Mouse (Mus musculus) limb, embryonic 14.5 days (tissue): ENCODE results near the gene Fam196b. TPM values are rescaled to one million over a fixed set of nuclear protein-coding genes. Genes with fewer than 3 reads are reported as not detected.

ENCODE experiments used
- ATAC-seq: fragments of 200-750 bp; cut with Nextera tagmentation; 2 replicates; pipeline ENCODE4 v1.8.0; 2017; ENCODE audit warnings: low read depth, moderate number of reproducible peaks, moderate TSS enrichment; ENCODE audit not compliant: low FRiP score
- DNase-seq: peaks from one replicate; pipeline ENCODE4 v3.0.0-alpha.2; 2015; ENCODE audit warnings: low spot score
- H3K27ac ChIP-seq: fragments of 300-500 bp; sonication (generic); replicated peaks from 2 replicates; pipeline ENCODE4 v1.5.1; 2014; ENCODE audit warnings: low read depth, mild to moderate bottlenecking, low read length, moderate library complexity, mixed read lengths
- H3K27me3 ChIP-seq: fragments of 300-500 bp; sonication (generic); 2 replicates; pipeline ENCODE4 v1.6.1; 2014; ENCODE audit warnings: low read length, mixed read lengths; ENCODE audit not compliant: control insufficient read depth, insufficient read depth
- H3K36me3 ChIP-seq: fragments of 300-500 bp; sonication (generic); 2 replicates; pipeline ENCODE4 v1.6.1; 2014; ENCODE audit warnings: mild to moderate bottlenecking, low read length, moderate library complexity, mixed read lengths; ENCODE audit not compliant: control insufficient read depth, insufficient read depth
- H3K4me1 ChIP-seq: fragments of 300-500 bp; sonication (generic); 2 replicates; pipeline ENCODE4 v1.6.1; 2014; ENCODE audit warnings: antibody characterized with exemption, low read length, mixed read lengths; ENCODE audit not compliant: control insufficient read depth, insufficient read depth
- H3K4me2 ChIP-seq: fragments of 300-500 bp; sonication (generic); replicated peaks from 2 replicates; pipeline ENCODE4 v1.6.1; 2014; ENCODE audit warnings: low read depth, mild to moderate bottlenecking, low read length, moderate library complexity; ENCODE audit not compliant: severe bottlenecking
- H3K4me3 ChIP-seq: fragments of 300-500 bp; sonication (generic); replicated peaks from 2 replicates; pipeline ENCODE4 v1.5.1; 2014; ENCODE audit warnings: low read length
- H3K9ac ChIP-seq: fragments of 300-500 bp; sonication (generic); 2 replicates; pipeline ENCODE4 v1.6.1; 2014; ENCODE audit warnings: mild to moderate bottlenecking, low read depth, low read length, moderate library complexity; ENCODE audit not compliant: severe bottlenecking
- H3K9me3 ChIP-seq: fragments of 300-500 bp; sonication (generic); 2 replicates; pipeline ENCODE4 v1.6.1; 2016; ENCODE audit warnings: low read length; ENCODE audit not compliant: control insufficient read depth
- POLR2A ChIP-seq: fragments of 200-500 bp; IDR thresholded peaks from 2 replicates; pipeline ENCODE4 v1.8.0; 2012; ENCODE audit warnings: inconsistent platforms, mild to moderate bottlenecking, moderate library complexity, borderline replicate concordance; ENCODE audit not compliant: insufficient read depth, insufficient read length; ENCODE audit errors: extremely low read depth
- WGBS: fragments of 180-500 bp; shearing (Covaris S2); extraction: QIAGEN DNeasy Blood & Tissue Kit; methylation state at CpG from one replicate; pipeline ENCODE4 v1.1.7; 2014; 5-methylcytosine and 5-hydroxymethylcytosine counted together
- polyA plus RNA-seq, 2 experiments: library from polyadenylated mRNA; depleted of rRNA in 1 of 2; stranded (reverse) in 1 of 2; unstranded in 1 of 2; fragments of >200 nt; fragmentation: Nextera tagmentation in 1 of 2; extraction: Ambion mirVana in 1 of 2; gene quantifications; 2 replicates each; pipeline versions ENCODE4 v1.2.1 to v1.2.3; 2012 to 2014

Gene Fam196b
- polyA plus RNA-seq, 2 experiments: 1.1 to 2.2 TPM

DNA sequence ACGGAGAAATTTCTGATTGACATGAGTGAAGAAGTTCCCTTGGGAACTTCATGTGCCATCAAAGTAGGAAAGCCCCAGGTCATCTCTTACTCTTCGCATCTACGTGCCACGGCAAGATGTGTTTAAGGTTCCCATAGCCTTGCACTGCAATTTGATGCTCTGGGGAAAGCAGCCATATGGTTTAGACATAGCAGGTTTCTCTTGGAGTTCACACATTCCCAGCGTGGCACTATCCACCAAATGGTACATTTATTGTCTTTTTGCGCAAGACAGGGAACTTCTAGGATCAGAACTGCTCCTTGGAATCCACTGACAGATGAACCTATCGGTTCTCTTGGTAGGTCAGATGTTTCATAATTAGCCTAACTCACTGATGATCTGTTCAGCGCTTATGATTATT, 86.7 kb downstream of the Fam196b start:
- Histone ChIP-seq H3K36me3 (no peaks in the 10 kb centered on the region), H3K9ac (no peak overlapping the region), H3K27ac (no peak overlapping the region), H3K9me3 (no peaks in the 10 kb centered on the region), H3K27me3 (no peaks in the 10 kb centered on the region), H3K4me2 (no peak overlapping the region), H3K4me1 (no peaks in the 10 kb centered on the region), H3K4me3 (no peak overlapping the region)
- no peak for ATAC-seq
- DNase-seq: no peak
- no peak for TF ChIP-seq POLR2A
- 80% methylated on average over 8 of the region's 8 CpGs for WGBS

- Histone ChIP-seq H3K9me3 (no peaks in the 10 kb centered on the region), H3K9ac (no peak overlapping the region), H3K36me3 (no peaks in the 10 kb centered on the region), H3K4me3 (no peak overlapping the region), H3K4me1 (no peaks in the 10 kb centered on the region), H3K27ac (no peak overlapping the region), H3K4me2 (no peak overlapping the region), H3K27me3 (no peaks in the 10 kb centered on the region)
- TF ChIP-seq POLR2A: no peak
- ATAC-seq: no peak
- no peak for DNase-seq
- 82% methylated on average over 1 of the region's 1 CpGs for WGBS
Observed at GRCm38 (mm10) chr11:34405311-34405710, 90.7 kb downstream of the Fam196b start.

GRCm38 (mm10) chr11:34406309-34406708, 91.7 kb downstream of the Fam196b start:
- Histone ChIP-seq H3K9ac (no peak overlapping the region), H3K4me2 (no peak overlapping the region), H3K9me3 (no peaks in the 10 kb centered on the region), H3K27ac (no peak overlapping the region), H3K4me3 (no peak overlapping the region), H3K4me1 (no peaks in the 10 kb centered on the region), H3K36me3 (no peaks in the 10 kb centered on the region), H3K27me3 (no peaks in the 10 kb centered on the region)
- no peak for TF ChIP-seq POLR2A
- 69% methylated on average over 8 of the region's 8 CpGs for WGBS
- ATAC-seq (no peak), DNase-seq (no peak)

DNA sequence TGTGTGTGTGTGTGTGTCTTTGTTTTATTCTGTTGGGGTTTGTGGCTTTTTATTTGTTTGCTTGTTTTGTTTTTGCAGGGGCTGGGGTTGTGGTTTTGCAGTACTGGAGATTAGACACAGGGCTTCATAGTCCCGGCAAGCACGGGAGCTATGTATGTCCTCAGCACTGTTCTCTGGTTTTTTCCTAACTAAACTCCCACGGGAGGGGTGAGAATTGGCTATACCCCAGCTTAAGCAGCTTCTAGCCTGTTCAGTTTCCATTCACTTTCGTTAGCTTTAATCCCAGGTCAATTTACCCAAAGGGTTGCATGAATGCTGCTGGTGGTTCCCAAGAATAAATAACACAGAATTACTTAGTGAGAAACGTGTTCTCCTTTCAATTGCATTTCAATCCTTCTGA, 92.2 kb downstream of the Fam196b start:
- ATAC-seq: no peak
- 54% methylated on average over 5 of the region's 5 CpGs for WGBS
- TF ChIP-seq POLR2A: no peak

GRCm38 (mm10) chr11:34415884-34416618, 101.4 kb downstream of the Fam196b start:
- H3K4me2 ChIP-seq: no peak overlapping the region
- no peaks in the 10 kb centered on the region for H3K4me1 ChIP-seq
- ATAC-seq: no peak
- no peaks in the 10 kb centered on the region for H3K36me3 ChIP-seq
- 50% methylated on average over 9 of the region's 9 CpGs for WGBS
- H3K27ac ChIP-seq: no peak overlapping the region
- no peak overlapping the region for H3K9ac ChIP-seq
- no peak overlapping the region for H3K4me3 ChIP-seq
- no peak for TF ChIP-seq POLR2A
- H3K27me3 ChIP-seq: no peaks in the 10 kb centered on the region
- DNase-seq: no peak
- no peaks in the 10 kb centered on the region for H3K9me3 ChIP-seq

More for the DNA sequence above, 92.2 kb downstream of the Fam196b start:
- H3K4me3 ChIP-seq: no peak overlapping the region
- no peaks in the 10 kb centered on the region for H3K9me3 ChIP-seq
- H3K9ac ChIP-seq: no peak overlapping the region
- H3K27ac ChIP-seq: no peak overlapping the region
- no peak for DNase-seq
- H3K4me2 ChIP-seq: no peak overlapping the region
- no peaks in the 10 kb centered on the region for H3K4me1 ChIP-seq
- H3K27me3 ChIP-seq: no peaks in the 10 kb centered on the region
- no peaks in the 10 kb centered on the region for H3K36me3 ChIP-seq
